Mouse (Mus musculus) midbrain, embryonic 13.5 days (tissue): ENCODE results near the gene Adnp. TPM values are rescaled to one million over a fixed set of nuclear protein-coding genes. Genes with fewer than 3 reads are reported as not detected.

ENCODE experiments used
- ATAC-seq: fragments of 200-750 bp; cut with Nextera tagmentation; 2 replicates; pipeline ENCODE4 v1.8.0; 2017; ENCODE audit warnings: mild to moderate bottlenecking, moderate TSS enrichment, moderate library complexity
- H3K27ac ChIP-seq: fragments of 300-500 bp; sonication (generic); 2 replicates; pipeline ENCODE4 v1.5.1; 2015; ENCODE audit warnings: inconsistent platforms, mild to moderate bottlenecking, moderate library complexity
- H3K27me3 ChIP-seq: fragments of 300-500 bp; sonication (generic); 2 replicates; pipeline ENCODE4 v1.6.1; 2015; ENCODE audit warnings: mild to moderate bottlenecking, inconsistent platforms
- H3K36me3 ChIP-seq: fragments of 300-500 bp; sonication (generic); 2 replicates; pipeline ENCODE4 v1.6.1; 2015; ENCODE audit warnings: mild to moderate bottlenecking, inconsistent platforms
- H3K4me1 ChIP-seq: fragments of 300-500 bp; sonication (generic); replicated peaks from 2 replicates; pipeline ENCODE4 v1.6.1; 2015; ENCODE audit warnings: inconsistent platforms
- H3K4me2 ChIP-seq: fragments of 300-500 bp; sonication (generic); replicated peaks from 2 replicates; pipeline ENCODE4 v1.6.1; 2015; ENCODE audit warnings: moderate library complexity, mild to moderate bottlenecking, inconsistent platforms
- H3K4me3 ChIP-seq: fragments of 300-500 bp; sonication (generic); replicated peaks from 2 replicates; pipeline ENCODE4 v1.5.1; 2015; ENCODE audit warnings: mild to moderate bottlenecking, inconsistent platforms
- H3K9ac ChIP-seq: fragments of 300-500 bp; sonication (generic); replicated peaks from 2 replicates; pipeline ENCODE4 v1.6.1; 2015; ENCODE audit warnings: mild to moderate bottlenecking, inconsistent platforms
- H3K9me3 ChIP-seq: fragments of 300-500 bp; sonication (generic); 2 replicates; pipeline ENCODE4 v1.6.1; 2016; ENCODE audit warnings: mild to moderate bottlenecking, inconsistent platforms
- WGBS: fragments of 180-500 bp; shearing (Covaris S2); methylation state at CpG from one replicate; pipeline ENCODE4 v1.1.7; 2015; 5-methylcytosine and 5-hydroxymethylcytosine counted together
- polyA plus RNA-seq: library from polyadenylated mRNA; unstranded; fragments of >200 nt; fragmentation: Nextera tagmentation; extraction: Ambion mirVana; gene quantifications from 2 replicates; pipeline ENCODE4 v1.2.1, GENCODE M21; 2015

The Adnp gene
- polyA plus RNA-seq, 1 experiment from 2014 or later: 5.1 TPM

GRCm38 (mm10) chr2:168200014-168200691, 6.8 kb downstream of the Adnp start:
- Histone ChIP-seq H3K27ac (no peak overlapping the region), H3K36me3 (peaks cover 22% of the 10 kb centered on the region), H3K4me2 (0 out of 2 replicates have a peak overlapping the region, but pooled peaks have one; percentile 0), H3K9ac (no peak overlapping the region), H3K4me1 (peaks cover 81% of the 10 kb centered on the region), H3K4me3 (no peak overlapping the region), H3K27me3 (no peaks in the 10 kb centered on the region), H3K9me3 (no peaks in the 10 kb centered on the region)
- ATAC-seq: no peak
- 87% methylated on average over 4 of the region's 5 CpGs for WGBS

GRCm38 (mm10) chr2:168199476-168199875, 7.4 kb downstream of the Adnp start:
- Histone ChIP-seq H3K27me3 (no peaks in the 10 kb centered on the region), H3K4me1 (peaks cover 81% of the 10 kb centered on the region), H3K4me3 (peak overlapping the region; percentile 7; the same call in 1 of the 2 replicates), H3K36me3 (peaks cover 22% of the 10 kb centered on the region), H3K9me3 (no peaks in the 10 kb centered on the region), H3K4me2 (peak overlapping the region; percentile 26), H3K27ac (no peak overlapping the region), H3K9ac (peak overlapping the region; percentile 36; the same call in 1 of the 2 replicates)
- 92% methylated on average over 4 of the region's 4 CpGs for WGBS
- no peak for ATAC-seq

GRCm38 (mm10) chr2:168198421-168198820, 8.5 kb downstream of the Adnp start:
- Histone ChIP-seq H3K27me3 (no peaks in the 10 kb centered on the region), H3K9ac (no peak overlapping the region), H3K4me2 (0 out of 2 replicates have a peak overlapping the region, but pooled peaks have one; percentile 6), H3K4me1 (peaks cover 84% of the 10 kb centered on the region), H3K4me3 (no peak overlapping the region), H3K9me3 (no peaks in the 10 kb centered on the region), H3K27ac (no peak overlapping the region; the same call in 1 of the 2 replicates), H3K36me3 (peaks cover 18% of the 10 kb centered on the region)
- no peak for ATAC-seq
- WGBS: 85% methylated on average over 1 of the region's 1 CpGs

- H3K27me3 ChIP-seq: no peaks in the 10 kb centered on the region
- no peak for ATAC-seq
- H3K9me3 ChIP-seq: no peaks in the 10 kb centered on the region
- H3K27ac ChIP-seq: no peak overlapping the region
- WGBS: 37% methylated on average over 2 of the region's 2 CpGs
- peak overlapping the region; percentile 16; the same call in 1 of the 2 replicates for H3K4me2 ChIP-seq
- H3K36me3 ChIP-seq: peaks cover 20% of the 10 kb centered on the region; the same call in 1 of the 2 replicates
- no peak overlapping the region for H3K4me3 ChIP-seq
- H3K4me1 ChIP-seq: peaks cover 86% of the 10 kb centered on the region
- H3K9ac ChIP-seq: no peak overlapping the region
Observed at GRCm38 (mm10) chr2:168195721-168196120, 11.2 kb downstream of the Adnp start.

DNA sequence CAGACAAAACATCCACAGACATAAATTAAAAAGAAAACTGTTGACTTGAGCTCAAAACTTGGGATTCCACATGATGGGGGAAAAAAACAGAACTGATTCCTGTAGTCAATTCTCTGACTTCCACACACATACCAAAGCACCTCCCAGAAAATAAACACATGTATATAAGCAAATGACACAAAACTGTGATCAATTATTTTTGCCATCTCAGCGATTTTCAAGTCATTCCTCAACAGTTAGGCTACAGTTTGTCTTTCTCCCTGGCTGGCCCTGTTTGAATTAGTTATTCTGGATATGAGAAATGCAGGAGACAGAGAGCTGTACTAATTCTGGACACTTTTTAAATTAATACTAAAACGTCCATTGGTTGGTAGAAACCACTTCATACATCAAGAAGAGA, 13.2 kb downstream of the Adnp start:
- 84% methylated on average over 2 of the region's 2 CpGs for WGBS
- H3K4me2 ChIP-seq: no peak overlapping the region
- H3K9ac ChIP-seq: no peak overlapping the region
- no peak for ATAC-seq
- no peaks in the 10 kb centered on the region for H3K9me3 ChIP-seq
- peaks cover 81% of the 10 kb centered on the region for H3K4me1 ChIP-seq
- H3K27me3 ChIP-seq: no peaks in the 10 kb centered on the region
- H3K36me3 ChIP-seq: peaks cover 23% of the 10 kb centered on the region; the same call in 1 of the 2 replicates
- no peak overlapping the region for H3K27ac ChIP-seq
- H3K4me3 ChIP-seq: no peak overlapping the region

DNA sequence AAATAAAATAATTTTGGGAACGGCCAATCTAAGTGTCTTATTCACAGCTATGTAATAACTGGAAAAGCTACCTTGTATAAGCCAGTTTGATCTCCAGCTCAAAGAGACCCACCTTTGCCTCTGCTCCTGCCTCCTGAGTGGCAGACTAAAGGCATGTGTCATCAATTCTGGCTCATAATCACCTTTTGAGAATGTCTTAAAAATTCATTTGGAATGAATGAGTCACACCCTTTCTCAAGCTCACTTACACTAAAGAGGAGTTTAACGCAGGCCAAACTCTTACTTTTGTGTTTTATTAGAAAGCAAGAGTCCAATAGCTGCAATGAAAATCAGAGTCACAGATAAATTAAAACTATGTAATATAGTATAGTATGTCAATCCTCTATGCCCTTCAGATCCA, 15.1 kb downstream of the Adnp start:
- no peak for ATAC-seq
- Histone ChIP-seq H3K4me2 (no peak overlapping the region), H3K4me1 (peaks cover 70% of the 10 kb centered on the region), H3K27ac (no peak overlapping the region), H3K27me3 (no peaks in the 10 kb centered on the region), H3K9ac (no peak overlapping the region), H3K4me3 (no peak overlapping the region), H3K9me3 (no peaks in the 10 kb centered on the region), H3K36me3 (peaks cover 29% of the 10 kb centered on the region)
- 93% methylated on average over 2 of the region's 2 CpGs for WGBS

- no peak for ATAC-seq
- H3K36me3 ChIP-seq: peaks cover 27% of the 10 kb centered on the region
Observed at GRCm38 (mm10) chr2:168175946-168176345, 31.0 kb downstream of the Adnp start.

GRCm38 (mm10) chr2:168170167-168170685, 36.7 kb downstream of the Adnp start:
- H3K4me2 ChIP-seq: peak overlapping the region; percentile 20; the same call in 1 of the 2 replicates
- 8% methylated on average over 13 of the region's 13 CpGs for WGBS
- ATAC-seq: no peak

More at GRCm38 (mm10) chr2:168175946-168176345, 31.0 kb downstream of the Adnp start:
- H3K27me3 ChIP-seq: no peaks in the 10 kb centered on the region
- H3K9me3 ChIP-seq: no peaks in the 10 kb centered on the region
- H3K9ac ChIP-seq: no peak overlapping the region
- no peak overlapping the region for H3K27ac ChIP-seq
- no peak overlapping the region for H3K4me3 ChIP-seq
- H3K4me1 ChIP-seq: no peaks in the 10 kb centered on the region
- WGBS: 36% methylated on average over 7 of the region's 7 CpGs
- no peak overlapping the region for H3K4me2 ChIP-seq

GRCm38 (mm10) chr2:168169800-168170113, 37.2 kb downstream of the Adnp start:
- Histone ChIP-seq H3K4me3 (no peak overlapping the region), H3K27me3 (no peaks in the 10 kb centered on the region), H3K9ac (no peak overlapping the region), H3K4me2 (peak overlapping the region; percentile 20; the same call in 1 of the 2 replicates), H3K4me1 (peaks cover 21% of the 10 kb centered on the region), H3K27ac (no peak overlapping the region), H3K9me3 (no peaks in the 10 kb centered on the region), H3K36me3 (peaks cover 5% of the 10 kb centered on the region)
- 3% methylated on average over 9 of the region's 9 CpGs for WGBS
- 0 out of 2 replicates have a peak, but pooled peaks have one; percentile 21 for ATAC-seq

More at GRCm38 (mm10) chr2:168170167-168170685, 36.7 kb downstream of the Adnp start:
- no peaks in the 10 kb centered on the region for H3K27me3 ChIP-seq
- peaks cover 21% of the 10 kb centered on the region for H3K4me1 ChIP-seq
- H3K9me3 ChIP-seq: no peaks in the 10 kb centered on the region
- peaks cover 9% of the 10 kb centered on the region for H3K36me3 ChIP-seq
- H3K27ac ChIP-seq: no peak overlapping the region
- H3K4me3 ChIP-seq: no peak overlapping the region
- H3K9ac ChIP-seq: no peak overlapping the region

DNA sequence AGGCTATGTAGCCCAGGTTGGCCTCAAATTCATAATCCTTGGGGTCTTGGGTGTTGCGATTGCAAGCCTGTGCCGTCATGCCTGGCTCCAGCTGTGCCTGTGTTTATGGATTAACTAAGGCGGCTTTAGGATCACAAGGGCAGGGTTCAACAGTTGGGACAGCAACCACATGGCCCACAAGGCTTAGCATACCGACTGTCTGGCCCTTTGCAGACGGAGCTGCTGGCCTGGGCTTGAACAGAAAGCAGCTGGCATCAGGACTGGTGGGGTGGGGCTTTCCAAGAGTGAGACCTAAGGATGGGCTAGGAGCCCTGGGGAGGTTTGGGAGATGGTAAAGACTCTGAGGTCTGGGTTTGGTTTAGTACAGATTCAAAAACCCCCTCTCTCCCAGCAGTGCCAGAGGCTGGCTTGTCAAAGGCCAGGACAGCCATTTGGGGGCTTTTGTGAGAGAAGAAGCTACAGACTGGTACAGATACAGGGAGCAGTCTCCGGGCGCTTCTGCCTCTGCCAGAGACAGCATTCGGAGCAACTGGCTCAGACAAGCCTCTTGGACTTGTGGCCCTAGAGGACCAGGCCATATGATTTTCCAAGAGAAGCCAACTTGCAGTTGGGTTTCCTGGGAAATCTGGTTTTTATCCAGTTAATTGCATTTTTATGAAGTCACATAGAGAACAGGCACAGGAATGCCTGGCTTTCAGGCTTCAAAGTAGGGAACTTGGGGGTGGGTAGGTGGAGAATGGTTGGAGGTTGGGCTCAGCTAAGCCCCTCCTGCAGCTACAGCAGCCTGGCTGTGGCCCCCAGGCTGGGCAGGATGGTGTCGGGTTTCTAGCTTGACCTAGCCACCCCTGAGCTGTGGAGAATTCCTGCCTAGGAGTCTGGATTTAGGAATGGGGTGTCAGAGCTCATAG, 37.8 kb downstream of the Adnp start:
- peaks cover 5% of the 10 kb centered on the region for H3K36me3 ChIP-seq
- no peak overlapping the region for H3K4me2 ChIP-seq
- no peaks in the 10 kb centered on the region for H3K27me3 ChIP-seq
- 27% methylated on average over 9 of the region's 9 CpGs for WGBS
- H3K27ac ChIP-seq: no peak overlapping the region
- H3K4me1 ChIP-seq: peaks cover 21% of the 10 kb centered on the region
- H3K4me3 ChIP-seq: no peak overlapping the region
- no peak overlapping the region for H3K9ac ChIP-seq
- no peaks in the 10 kb centered on the region for H3K9me3 ChIP-seq
- ATAC-seq: 0 out of 2 replicates have a peak, but pooled peaks have one; percentile 5

DNA sequence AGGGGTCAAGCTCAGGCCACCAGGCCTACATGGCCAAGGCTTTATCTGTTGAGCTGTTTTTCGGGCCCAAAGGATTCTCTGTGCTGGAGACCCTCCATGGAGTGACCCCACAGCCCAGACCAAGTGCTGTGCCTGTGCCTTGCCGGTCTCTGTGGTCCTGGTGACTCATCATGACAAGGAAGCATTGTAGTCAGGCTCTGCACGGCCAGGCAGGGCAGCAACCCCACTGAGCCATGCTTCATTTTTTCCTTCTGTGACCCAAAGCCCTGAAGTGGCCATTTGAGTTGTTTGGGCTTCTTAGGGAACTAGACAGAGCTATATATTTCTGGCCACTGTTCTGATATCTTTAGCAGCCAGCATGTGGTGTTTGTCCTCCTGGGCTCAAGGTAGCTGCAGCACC, 39.1 kb downstream of the Adnp start:
- no peaks in the 10 kb centered on the region for H3K27me3 ChIP-seq
- no peak for ATAC-seq
- peaks cover 21% of the 10 kb centered on the region for H3K4me1 ChIP-seq
- no peaks in the 10 kb centered on the region for H3K9me3 ChIP-seq
- WGBS: 58% methylated on average over 3 of the region's 3 CpGs
- H3K4me2 ChIP-seq: no peak overlapping the region
- H3K27ac ChIP-seq: no peak overlapping the region
- no peak overlapping the region for H3K9ac ChIP-seq
- H3K36me3 ChIP-seq: no peaks in the 10 kb centered on the region
- H3K4me3 ChIP-seq: no peak overlapping the region
